In the genomic region with DNA sequence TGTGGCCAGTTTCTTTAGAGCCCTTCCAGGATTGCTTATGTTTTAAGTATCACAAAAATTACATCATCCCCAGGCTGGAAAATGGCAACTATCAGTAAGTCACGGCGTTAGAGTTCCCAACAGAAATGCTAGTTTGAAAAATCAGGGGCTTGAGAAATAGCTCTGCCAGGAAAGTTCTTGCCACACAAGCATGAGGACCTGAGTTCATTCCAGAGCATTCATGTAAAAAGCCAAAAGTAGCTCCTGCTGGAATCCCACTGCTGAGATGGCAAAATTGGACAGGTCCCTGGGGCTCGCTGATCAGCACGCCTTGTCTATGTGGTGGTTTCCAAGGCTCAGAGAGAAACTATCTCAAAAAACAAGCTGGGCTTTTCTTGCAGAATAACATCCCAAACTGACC, we compare ENCODE assay signal across 18 mouse cellular contexts. TPM values are rescaled to one million over a fixed set of nuclear protein-coding genes. Genes with fewer than 3 reads are reported as not detected.
DNase-seq lines count a peak whose midpoint lies in the region; TF ChIP-seq lines count a peak whose summit lies in the region.
"Had no signal": no experiment of that assay in that cellular context is flagged by ENCODE, and none has a peak within 500 bp of the region (broad histone marks: within the 10 kb centered on the region; RNA-seq: fewer than 3 reads in every experiment).

No protein-coding gene starts in this region.

- peak; percentile 56 for DNase-seq in gastrocnemius, adult 18-20 months (ENCODE audit: low spot score)
- no peak for DNase-seq in gastrocnemius, postnatal 14 days
- peak; percentile 51 for DNase-seq in kidney, adult 2 months
- DNase-seq in kidney, postnatal 14 days: no peak
- DNase-seq in lung, postnatal 25 days (ENCODE audit: low spot score): peak; percentile 4
- DNase-seq in lung, adult 18-20 months: no peak
- DNase-seq in left cerebral cortex, adult 8-10 months (ENCODE audit: low spot score in 2 of 2): no peak
- DNase-seq: adrenal gland, adult 8-10 months; cerebellum, adult 8-10 months; cerebellum, postnatal 36 days; lung, postnatal 14 days had no signal

- TF ChIP-seq CTCF in kidney, adult 2 months (conservative IDR thresholded peaks at IDR 0.05; ENCODE audit: insufficient read depth, insufficient read length, low read depth, low read length): no peak

- 44% methylated on average over 4 of the region's 4 CpGs for WGBS in kidney, adult 2 months

- peaks cover 35% of the 10 kb centered on the region for H3K4me1 ChIP-seq in kidney, adult 2 months (ENCODE audit: control insufficient read depth, insufficient read depth, low read length)

- H3K27me3 ChIP-seq in kidney, adult 2 months (replicated peaks; ENCODE audit: control insufficient read depth, insufficient read depth, low read length): no peaks in the 10 kb centered on the region
- H3K27me3 ChIP-seq: hindbrain, embryonic 12.5 days; midbrain, embryonic 13.5 days had no signal

- no peak overlapping the region for H3K4me3 ChIP-seq in kidney, adult 2 months (ENCODE audit: insufficient read depth, low read depth, low read length)
- H3K4me3 ChIP-seq: heart, embryonic 12.5 days; hindbrain, embryonic 12.5 days; left cerebral cortex, adult 2 months; megakaryocyte, embryonic 14.5 days; midbrain, embryonic 13.5 days had no signal

- no peaks in the 10 kb centered on the region; the same call in 1 of the 2 replicates for H3K36me3 ChIP-seq in kidney, adult 2 months (ENCODE audit: control insufficient read depth, insufficient read depth, low read length)
- H3K36me3 ChIP-seq: heart, embryonic 12.5 days; hindbrain, embryonic 12.5 days; midbrain, embryonic 13.5 days had no signal

- H3K27ac ChIP-seq in kidney, adult 2 months (ENCODE audit: insufficient read depth, low read depth, low read length): peak overlapping the region; percentile 99
- H3K27ac ChIP-seq: hindbrain, embryonic 12.5 days; kidney, postnatal 0 days; left cerebral cortex, adult 2 months; liver, embryonic 14.5 days; midbrain, embryonic 13.5 days had no signal

- intact Hi-C loops in gastrocnemius, postnatal 14 days (cut with DNase I; ENCODE audit: low total_unique reads): no loop called here

- TF ChIP-seq POLR2A in kidney, adult 2 months (IDR thresholded peaks at IDR 0.05; ENCODE audit: low read depth, low read length): no peak

RNA-seq across cellular contexts. Expression of a gene that starts 19.0 kb away (rescaled TPM):
- 10 to 100 TPM; 10.7 to 14.0 TPM for total RNA-seq in gastrocnemius, adult 18-20 months (2021)
- 10 to 100 TPM; 20.4 to 25.1 TPM for total RNA-seq in gastrocnemius, postnatal 14 days (2021)
- 19.9 and 41.0 TPM in 2 replicates for polyA plus RNA-seq in kidney, adult 2 months (2012; rRNA removed)
- 10 to 100 TPM; 11.8 to 15.0 (median 13.7) TPM for total RNA-seq in left cerebral cortex, adult 8-10 months (2022)

Comparison
In these comparisons a context has a peak if more than half of its experiments do, and no peak if none do; other contexts are left out.
1. DNase-seq: peak in gastrocnemius, adult 18-20 months (single experiment), kidney, adult 2 months (single experiment) and lung, postnatal 25 days (single experiment); none in gastrocnemius, postnatal 14 days (single experiment), kidney, postnatal 14 days (single experiment), lung, adult 18-20 months (0 of 2) and left cerebral cortex, adult 8-10 months (0 of 2).